Mouse (Mus musculus) liver, embryonic 16.5 days (tissue): ENCODE data around the gene 2310061I04Rik. TPM values are rescaled to one million over a fixed set of nuclear protein-coding genes. Genes with fewer than 3 reads are reported as not detected.

ENCODE experiments used
- ATAC-seq: fragments of 200-750 bp; cut with Nextera tagmentation; 2 replicates; pipeline ENCODE4 v1.8.0; 2017; ENCODE audit warnings: low read depth, mild to moderate bottlenecking, moderate number of reproducible peaks, moderate library complexity
- H3K27ac ChIP-seq: fragments of 300-500 bp; sonication (generic); 2 replicates; pipeline ENCODE4 v1.5.1; 2014; ENCODE audit warnings: mild to moderate bottlenecking, low read length
- H3K27me3 ChIP-seq: fragments of 300-500 bp; sonication (generic); 2 replicates; pipeline ENCODE4 v1.6.1; 2014; ENCODE audit warnings: low read depth, low read length, mixed read lengths; ENCODE audit not compliant: control insufficient read depth, insufficient read depth
- H3K36me3 ChIP-seq: fragments of 300-500 bp; sonication (generic); 2 replicates; pipeline ENCODE4 v1.6.1; 2014; ENCODE audit warnings: mild to moderate bottlenecking; ENCODE audit not compliant: control insufficient read depth, insufficient read depth
- H3K4me1 ChIP-seq: fragments of 300-500 bp; sonication (generic); 2 replicates; pipeline ENCODE4 v1.6.1; 2014; ENCODE audit warnings: low read depth, low read length, mixed read lengths; ENCODE audit not compliant: control insufficient read depth
- H3K4me2 ChIP-seq: fragments of 300-500 bp; sonication (generic); 2 replicates; pipeline ENCODE4 v1.6.1; 2014; ENCODE audit warnings: low read depth, low read length, mixed read lengths
- H3K4me3 ChIP-seq: fragments of 300-500 bp; sonication (generic); 2 replicates; pipeline ENCODE4 v1.5.1; 2014; ENCODE audit warnings: low read depth, mild to moderate bottlenecking, low read length
- H3K9ac ChIP-seq: fragments of 300-500 bp; sonication (generic); 2 replicates; pipeline ENCODE4 v1.6.1; 2014; ENCODE audit warnings: low read depth, low read length
- H3K9me3 ChIP-seq: fragments of 300-500 bp; sonication (generic); replicated peaks from 2 replicates; pipeline ENCODE4 v1.6.1; 2016; ENCODE audit warnings: low read length; ENCODE audit not compliant: control insufficient read depth
- WGBS: fragments of 180-500 bp; shearing (Covaris S2); extraction: QIAGEN DNeasy Blood & Tissue Kit; methylation state at CpG from one replicate; pipeline ENCODE4 v1.1.7; 2014; ENCODE audit not compliant: insufficient replicate concordance; 5-methylcytosine and 5-hydroxymethylcytosine counted together
- microRNA counts: library from miRNA; unstranded; fragments of <30 nt; microRNA quantifications from one replicate; lab custom pipeline; 2016
- microRNA-seq: library from miRNA; unstranded; fragments of <30 nt; microRNA quantifications from one replicate; pipeline ENCODE4, GENCODE M21; 2016
- polyA plus RNA-seq: library from polyadenylated mRNA; unstranded; fragments of >200 nt; fragmentation: Nextera tagmentation; extraction: Ambion mirVana; gene quantifications from 2 replicates; pipeline ENCODE4 v1.2.1, GENCODE M21; 2015

Gene 2310061I04Rik
- polyA plus RNA-seq, 1 experiment from 2014 or later, result 8.0 TPM

DNA sequence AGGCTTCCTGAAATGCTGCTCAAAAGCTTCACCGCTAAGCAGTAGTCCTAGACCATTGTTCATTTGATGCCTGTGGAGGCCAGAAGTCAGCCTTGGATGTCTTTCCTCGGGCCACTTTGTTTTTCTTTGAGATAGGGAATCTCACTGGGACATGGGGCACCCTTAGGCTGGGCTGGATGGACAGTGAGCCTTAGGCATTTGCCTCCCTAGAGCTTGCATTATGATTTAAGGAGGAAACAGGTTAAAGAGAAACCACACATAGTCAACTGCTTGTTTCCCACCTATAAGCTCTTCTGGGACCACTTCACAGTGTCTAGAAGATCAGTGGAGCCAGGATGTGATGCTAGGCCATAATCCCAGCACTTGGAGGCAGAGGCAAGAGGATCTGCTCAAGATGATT is 37.4 kb downstream of the 2310061I04Rik start:
- Histone ChIP-seq H3K9ac (no peak overlapping the region), H3K4me1 (peaks cover 12% of the 10 kb centered on the region), H3K4me3 (no peak overlapping the region), H3K4me2 (no peak overlapping the region), H3K27me3 (peaks cover 9% of the 10 kb centered on the region), H3K9me3 (no peaks in the 10 kb centered on the region), H3K27ac (no peak overlapping the region), H3K36me3 (peaks cover 12% of the 10 kb centered on the region)
- no peak for ATAC-seq
- WGBS, result 67% methylated on average over 2 of the region's 2 CpGs

DNA sequence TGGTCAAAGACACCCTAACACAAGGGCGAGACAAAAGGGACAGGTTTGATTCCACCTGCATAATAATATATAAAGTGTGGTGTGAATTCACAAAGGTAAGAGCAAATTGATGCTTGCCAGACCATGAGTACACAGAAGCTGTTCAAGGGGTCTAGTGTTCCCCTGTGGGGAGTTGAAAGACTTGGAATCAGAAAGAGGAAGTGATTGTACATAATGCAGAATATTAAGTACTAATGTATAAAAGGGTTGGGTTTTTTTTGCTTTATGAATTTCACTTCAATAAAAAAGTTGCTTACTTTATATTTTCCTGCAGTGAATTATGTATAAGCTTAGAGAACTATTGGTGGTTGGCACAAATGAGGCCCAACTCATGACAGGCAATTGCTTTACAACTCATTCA is 37.9 kb downstream of the 2310061I04Rik start:
- Histone ChIP-seq H3K9me3 (no peaks in the 10 kb centered on the region), H3K27ac (no peak overlapping the region), H3K4me1 (peaks cover 12% of the 10 kb centered on the region), H3K4me2 (no peak overlapping the region), H3K4me3 (no peak overlapping the region), H3K27me3 (peaks cover 5% of the 10 kb centered on the region), H3K36me3 (peaks cover 12% of the 10 kb centered on the region), H3K9ac (no peak overlapping the region)
- no peak for ATAC-seq
- 67% methylated on average over 1 of the region's 1 CpGs for WGBS

DNA sequence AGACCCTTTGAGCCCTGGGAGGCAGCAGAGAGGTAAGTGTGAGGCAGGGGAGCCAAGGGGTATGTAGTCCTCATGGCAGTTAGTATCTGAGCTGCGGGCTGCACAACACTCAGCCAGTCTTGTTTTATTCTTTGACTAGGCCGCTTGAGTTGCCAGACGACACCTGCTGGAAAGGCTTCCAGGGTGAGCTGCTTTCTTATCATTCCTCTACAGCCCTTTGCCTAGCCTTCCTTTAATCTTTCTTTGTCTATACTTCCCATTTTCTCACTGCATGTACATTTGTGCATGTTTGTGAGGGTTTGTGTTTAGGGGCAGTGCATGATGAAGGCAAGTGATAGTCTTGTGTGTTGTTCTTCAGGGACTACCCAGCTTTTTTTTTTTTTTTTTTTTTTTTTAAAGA is 46.3 kb downstream of the 2310061I04Rik start:
- Histone ChIP-seq H3K36me3 (peaks cover 51% of the 10 kb centered on the region), H3K9ac (peak overlapping the region; percentile 5; the same call in 1 of the 2 replicates), H3K9me3 (no peaks in the 10 kb centered on the region), H3K27ac (peak overlapping the region; percentile 79), H3K4me2 (no peak overlapping the region), H3K27me3 (no peaks in the 10 kb centered on the region), H3K4me3 (no peak overlapping the region), H3K4me1 (peaks cover 12% of the 10 kb centered on the region)
- peak; percentile 67 for ATAC-seq
- WGBS, result 40% methylated on average over 3 of the region's 3 CpGs

DNA sequence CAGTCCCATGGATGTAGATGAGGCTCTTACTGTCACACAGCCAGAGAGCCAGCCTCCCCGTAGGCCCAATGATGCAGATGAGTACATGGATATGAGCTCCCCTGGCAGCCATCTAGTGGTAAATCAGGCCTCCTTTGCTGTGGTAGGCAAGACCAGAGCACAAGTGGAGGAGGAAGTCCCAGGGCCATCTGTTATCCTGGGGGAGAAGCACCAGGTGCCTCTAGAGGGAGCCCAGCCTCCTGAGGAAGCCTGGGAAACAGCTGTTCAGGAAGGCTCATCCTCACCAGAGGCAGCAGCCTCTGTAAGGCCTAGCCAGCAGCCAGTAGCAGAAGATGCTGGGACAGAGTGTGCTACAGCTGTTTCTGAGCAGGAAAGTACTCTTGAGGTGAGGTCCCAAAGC is 49.1 kb downstream of the 2310061I04Rik start:
- H3K27me3 ChIP-seq, result no peaks in the 10 kb centered on the region
- H3K9ac ChIP-seq, result no peak overlapping the region
- WGBS, result 54% methylated on average over 1 of the region's 1 CpGs
- peak; percentile 15; the same call in 1 of the 2 replicates for ATAC-seq
- H3K36me3 ChIP-seq, result peaks cover 62% of the 10 kb centered on the region
- peaks cover 13% of the 10 kb centered on the region for H3K4me1 ChIP-seq
- H3K27ac ChIP-seq, result no peak overlapping the region
- H3K9me3 ChIP-seq, result no peaks in the 10 kb centered on the region
- no peak overlapping the region for H3K4me3 ChIP-seq
- H3K4me2 ChIP-seq, result no peak overlapping the region

DNA sequence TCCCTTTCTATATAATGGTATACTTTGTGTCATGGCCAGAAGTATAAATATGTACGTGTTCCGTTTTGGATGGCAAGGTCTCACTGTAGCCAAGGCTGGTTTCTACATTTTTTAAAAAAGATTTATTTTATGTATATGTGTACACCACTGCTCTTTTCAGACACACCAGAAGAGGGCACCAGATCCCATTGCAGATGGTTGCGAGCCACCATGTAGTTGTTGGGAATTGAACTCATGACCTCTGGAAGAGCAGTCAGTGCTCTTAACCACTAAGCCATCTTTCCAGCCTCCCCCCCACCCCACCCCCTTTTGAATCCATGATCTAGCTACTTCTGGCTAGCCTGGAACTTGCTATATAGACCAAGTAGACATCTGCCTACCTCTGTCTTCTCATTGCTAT is 53.7 kb downstream of the 2310061I04Rik start:
- no peak for ATAC-seq
- WGBS, result 86% methylated on average over 3 of the region's 3 CpGs
- Histone ChIP-seq H3K4me3 (no peak overlapping the region), H3K27me3 (no peaks in the 10 kb centered on the region), H3K4me1 (peaks cover 28% of the 10 kb centered on the region), H3K9me3 (no peaks in the 10 kb centered on the region), H3K27ac (no peak overlapping the region), H3K9ac (no peak overlapping the region), H3K36me3 (peaks cover 34% of the 10 kb centered on the region), H3K4me2 (no peak overlapping the region)

MicroRNAs encoded within 50 kb of the gene (microRNA counts, 519-probe panel; counts per million panel counts)
- 60.7 counts per million for microRNA mmu-miR-1894-3p (lab: Ali Mortazavi, UCI)
- microRNA mmu-miR-1894-5p (lab: Ali Mortazavi, UCI), result 2,160 counts per million, percentile 35 among the panel's probes with 10 or more counts

Small RNAs within 50 kb of the gene (microRNA-seq; reads per million reads assigned to microRNA genes)
- gene Gm28033 (4.4 reads per million, percentile 16 among the genes with 10 or more reads in this experiment), gene Mir1894 (not detected)

Other genes with a start within 250 kb of the 2310061I04Rik start
- 4.9 and 6.5 TPM in 2 replicates for gene Vars2, start 229.8 kb downstream of the 2310061I04Rik start, polyA plus RNA-seq
- 21.4 and 21.6 TPM in 2 replicates for gene Gtf2h4, start 223.7 kb downstream of the 2310061I04Rik start, polyA plus RNA-seq
- 2.9 and 4.1 TPM in 2 replicates for gene Ddr1, start 192.8 kb downstream of the 2310061I04Rik start, polyA plus RNA-seq
- 15.8 and 19.4 TPM in 2 replicates for gene Ier3, start 75.7 kb downstream of the 2310061I04Rik start, polyA plus RNA-seq
- gene Flot1, start 74.2 kb downstream of the 2310061I04Rik start, polyA plus RNA-seq, result 32.7 and 33.6 TPM in 2 replicates
- gene Tubb5, start 59.1 kb downstream of the 2310061I04Rik start, polyA plus RNA-seq, result 328 and 345 TPM in 2 replicates
- gene Mdc1, start 55.9 kb downstream of the 2310061I04Rik start, polyA plus RNA-seq, result 10.0 and 10.3 TPM in 2 replicates
- 20.7 and 21.1 TPM in 2 replicates for gene Nrm, start 36.1 kb downstream of the 2310061I04Rik start, polyA plus RNA-seq
- 10.5 and 14.2 TPM in 2 replicates for gene Ppp1r18, start 31.8 kb downstream of the 2310061I04Rik start, polyA plus RNA-seq
- gene Dhx16, start 17.6 kb downstream of the 2310061I04Rik start, polyA plus RNA-seq, result 29.1 and 29.8 TPM in 2 replicates
- 7.4 and 7.7 TPM in 2 replicates for gene Atat1, start 12.6 kb upstream of the 2310061I04Rik start, polyA plus RNA-seq
- 56.3 and 60.9 TPM in 2 replicates for gene Mrps18b, start 19.0 kb upstream of the 2310061I04Rik start, polyA plus RNA-seq
- 22.2 and 24.7 TPM in 2 replicates for gene Ppp1r10, start 19.0 kb upstream of the 2310061I04Rik start, polyA plus RNA-seq
- 42.4 and 43.9 TPM in 2 replicates for gene Abcf1, start 72.3 kb upstream of the 2310061I04Rik start, polyA plus RNA-seq
- 8.8 and 8.9 TPM in 2 replicates for gene Gnl1, start 82.4 kb upstream of the 2310061I04Rik start, polyA plus RNA-seq
- gene Prr3, start 82.8 kb upstream of the 2310061I04Rik start, polyA plus RNA-seq, result 5.5 and 5.9 TPM in 2 replicates
- 6.6 and 7.9 TPM in 2 replicates for gene H2-T24, start 123.1 kb upstream of the 2310061I04Rik start, polyA plus RNA-seq
- 69.6 and 73.5 TPM in 2 replicates for gene H2-T23, start 135.4 kb upstream of the 2310061I04Rik start, polyA plus RNA-seq
- 11.3 and 13.4 TPM in 2 replicates for gene H2-T22, start 145.3 kb upstream of the 2310061I04Rik start, polyA plus RNA-seq
- not detected in 2 replicates for gene Gm6034, start 145.5 kb upstream of the 2310061I04Rik start, polyA plus RNA-seq
- gene Gm11127, start 160.9 kb upstream of the 2310061I04Rik start, polyA plus RNA-seq, result 0.20 TPM in 1 of 2 replicates, not detected in the other
- not detected in 2 replicates for gene Gm19684, start 224.2 kb upstream of the 2310061I04Rik start, polyA plus RNA-seq
- not detected in 2 replicates for gene Gm7030, start 232.0 kb upstream of the 2310061I04Rik start, polyA plus RNA-seq